Mouse (Mus musculus): Measurements from ENCODE around the gene Zfp334.
A peak's percentile ranks its signal among the peaks of the same experiment; 100 is the strongest.

Zfp334 gene

GRCm38 (mm10) chr2:165387844-165388495, at the start of gene Zfp334:
Gene Zfp334 (minus strand): TSS chr2:165388259.
- peak in 1 of 2 experiments; percentile 20 for DNase-seq

- DNase-seq: no peak
Observed at GRCm38 (mm10) chr2:165428694-165429093, 40.6 kb upstream of the Zfp334 start.

- no peak for DNase-seq
Observed at GRCm38 (mm10) chr2:165420195-165420594, 32.1 kb upstream of the Zfp334 start.

- no peak for DNase-seq
Observed at GRCm38 (mm10) chr2:165419670-165420111, 31.6 kb upstream of the Zfp334 start.

- DNase-seq: no peak
Observed at GRCm38 (mm10) chr2:165418577-165418976, 30.5 kb upstream of the Zfp334 start.

- DNase-seq: no peak
Observed at GRCm38 (mm10) chr2:165417291-165417690, 29.2 kb upstream of the Zfp334 start.

GRCm38 (mm10) chr2:165415795-165416194, 27.7 kb upstream of the Zfp334 start:
- DNase-seq: no peak

- DNase-seq: no peak
Observed at GRCm38 (mm10) chr2:165415141-165415721, 27.2 kb upstream of the Zfp334 start.

GRCm38 (mm10) chr2:165414321-165414720, 26.3 kb upstream of the Zfp334 start:
- DNase-seq: no peak

- DNase-seq: no peak
Observed at GRCm38 (mm10) chr2:165413884-165414283, 25.8 kb upstream of the Zfp334 start.

GRCm38 (mm10) chr2:165407700-165408301, 19.7 kb upstream of the Zfp334 start:
- DNase-seq: peak; percentile 51 to 67

GRCm38 (mm10) chr2:165405351-165405750, 17.3 kb upstream of the Zfp334 start:
- DNase-seq: no peak

- no peak for DNase-seq
Observed at GRCm38 (mm10) chr2:165404951-165405350, 16.9 kb upstream of the Zfp334 start.

- DNase-seq: no peak
Observed at GRCm38 (mm10) chr2:165398164-165398785, 10.2 kb upstream of the Zfp334 start.

GRCm38 (mm10) chr2:165397502-165398163, 9.6 kb upstream of the Zfp334 start:
- no peak for DNase-seq

GRCm38 (mm10) chr2:165396831-165397501, 8.9 kb upstream of the Zfp334 start:
- no peak for DNase-seq

- no peak for DNase-seq
Observed at GRCm38 (mm10) chr2:165392156-165392555, 4.1 kb upstream of the Zfp334 start.

- DNase-seq: no peak
Observed at GRCm38 (mm10) chr2:165391561-165391960, 3.5 kb upstream of the Zfp334 start.

- DNase-seq: no peak
Observed at GRCm38 (mm10) chr2:165389299-165389952, 1.4 kb upstream of the Zfp334 start.

GRCm38 (mm10) chr2:165387370-165387769, 689 bp downstream of the Zfp334 start:
- DNase-seq: no peak

- DNase-seq: no peak
Observed at GRCm38 (mm10) chr2:165380050-165380449, 8.0 kb downstream of the Zfp334 start.

- DNase-seq: no peak
Observed at GRCm38 (mm10) chr2:165376001-165376400, 12.1 kb downstream of the Zfp334 start.
